Mouse (Mus musculus): Measurements from ENCODE around the gene Slc35e3.

Gene Slc35e3

GRCm38 (mm10) chr10:117684298-117685170 is 61.6 kb downstream of the Slc35e3 start:
- DNase-seq (ENCODE audit: low spot score) = peak; percentile 96

- no peak for DNase-seq (ENCODE audit: low spot score)
Observed at GRCm38 (mm10) chr10:117683734-117684037, 62.5 kb downstream of the Slc35e3 start.
